Mouse (Mus musculus) kidney, embryonic 14.5 days (tissue): ENCODE measurements around the gene Ankrd13b. TPM values are rescaled to one million over a fixed set of nuclear protein-coding genes. Genes with fewer than 3 reads are reported as not detected.
A peak's percentile ranks its signal among the peaks of the same experiment; 100 is the strongest.

Experiments used
- ATAC-seq: fragments of 200-750 bp; cut with Nextera tagmentation; 2 replicates; pipeline ENCODE4 v1.8.0; 2017; ENCODE audit warnings: moderate number of reproducible peaks, mild to moderate bottlenecking, moderate TSS enrichment, moderate library complexity; ENCODE audit not compliant: low FRiP score, low TSS enrichment
- H3K27ac ChIP-seq: fragments of 300-500 bp; sonication (generic); 2 replicates; pipeline ENCODE4 v1.5.1; 2014; ENCODE audit warnings: low read depth, mild to moderate bottlenecking, low read length, moderate library complexity, mixed read lengths
- H3K27me3 ChIP-seq: fragments of 300-500 bp; sonication (generic); 2 replicates; pipeline ENCODE4 v1.6.1; 2014; ENCODE audit warnings: mild to moderate bottlenecking, low read length; ENCODE audit not compliant: control insufficient read depth, insufficient read depth
- H3K36me3 ChIP-seq: fragments of 300-500 bp; sonication (generic); 2 replicates; pipeline ENCODE4 v1.6.1; 2014; ENCODE audit warnings: low read length, mixed read lengths; ENCODE audit not compliant: control insufficient read depth, insufficient read depth
- H3K4me1 ChIP-seq: fragments of 300-500 bp; sonication (generic); 2 replicates; pipeline ENCODE4 v1.6.1; 2014; ENCODE audit warnings: low read length, mixed read lengths; ENCODE audit not compliant: control insufficient read depth, insufficient read depth
- H3K4me2 ChIP-seq: fragments of 300-500 bp; sonication (generic); replicated peaks from 2 replicates; pipeline ENCODE4 v1.6.1; 2014; ENCODE audit warnings: low read depth, mild to moderate bottlenecking, low read length
- H3K4me3 ChIP-seq: fragments of 300-500 bp; sonication (generic); 2 replicates; pipeline ENCODE4 v1.5.1; 2014; ENCODE audit warnings: mild to moderate bottlenecking, low read length
- H3K9ac ChIP-seq: fragments of 300-500 bp; sonication (generic); 2 replicates; pipeline ENCODE4 v1.6.1; 2014; ENCODE audit warnings: low read depth, mild to moderate bottlenecking, low read length, moderate library complexity
- H3K9me3 ChIP-seq: fragments of 300-500 bp; sonication (generic); 2 replicates; pipeline ENCODE4 v1.6.1; 2016; ENCODE audit warnings: low read length; ENCODE audit not compliant: control insufficient read depth
- WGBS: fragments of 180-500 bp; shearing (Covaris S2); extraction: QIAGEN DNeasy Blood & Tissue Kit; methylation state at CpG from one replicate; pipeline ENCODE4 v1.1.7; 2014; 5-methylcytosine and 5-hydroxymethylcytosine counted together
- polyA plus RNA-seq: library from polyadenylated mRNA; unstranded; fragments of >200 nt; fragmentation: Nextera tagmentation; extraction: Ambion mirVana; gene quantifications from 2 replicates; pipeline ENCODE4 v1.2.1, GENCODE M21; 2014

Gene Ankrd13b
- polyA plus RNA-seq, 1 experiment from 2014 or later, result 8.6 TPM

DNA sequence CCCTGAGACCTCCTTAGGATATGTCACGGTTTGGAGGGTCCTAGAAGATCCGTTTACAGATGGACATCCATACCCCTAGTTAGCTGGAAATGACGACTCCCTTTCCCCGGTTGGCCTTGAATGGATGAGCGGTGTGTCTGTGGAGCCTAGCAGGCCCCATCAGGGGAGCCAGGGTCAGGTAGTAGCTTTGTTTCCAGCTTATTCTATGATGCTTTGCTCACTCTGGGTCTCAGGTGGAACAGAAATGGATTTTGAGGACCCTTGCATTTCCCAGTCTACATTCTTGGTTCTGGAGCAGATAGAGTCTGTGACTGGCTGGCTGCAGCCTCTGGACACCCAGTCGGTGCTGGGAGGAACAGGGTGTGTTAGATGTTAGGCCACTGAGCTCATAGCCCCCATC is 5.3 kb upstream of the Ankrd13b start:
- WGBS, result 59% methylated on average over 6 of the region's 6 CpGs
- H3K4me1 ChIP-seq, result peaks cover 57% of the 10 kb centered on the region
- H3K9ac ChIP-seq, result peak overlapping the region; percentile 93; the same call in 1 of the 2 replicates
- H3K27ac ChIP-seq, result no peak overlapping the region
- H3K4me3 ChIP-seq, result peak overlapping the region; percentile 89; the same call in 1 of the 2 replicates
- no peak for ATAC-seq
- no peaks in the 10 kb centered on the region for H3K27me3 ChIP-seq
- peak overlapping the region; percentile 95 for H3K4me2 ChIP-seq
- H3K36me3 ChIP-seq, result peaks cover 9% of the 10 kb centered on the region; the same call in 1 of the 2 replicates
- H3K9me3 ChIP-seq, result no peaks in the 10 kb centered on the region

GRCm38 (mm10) chr11:77494344-77494676 is 4.8 kb upstream of the Ankrd13b start:
- Histone ChIP-seq H3K27me3 (no peaks in the 10 kb centered on the region), H3K9me3 (no peaks in the 10 kb centered on the region), H3K9ac (peak overlapping the region; percentile 93), H3K4me2 (peak overlapping the region; percentile 95), H3K4me3 (peak overlapping the region; percentile 89), H3K4me1 (peaks cover 57% of the 10 kb centered on the region), H3K27ac (peak overlapping the region; percentile 82), H3K36me3 (peaks cover 4% of the 10 kb centered on the region; the same call in 1 of the 2 replicates)
- ATAC-seq, result no peak
- WGBS, result 26% methylated on average over 4 of the region's 4 CpGs

- Histone ChIP-seq H3K9me3 (no peaks in the 10 kb centered on the region), H3K27me3 (no peaks in the 10 kb centered on the region), H3K4me1 (peaks cover 59% of the 10 kb centered on the region), H3K27ac (peak within 1 kb of the TSS; percentile 87), H3K4me2 (peak within 1 kb of the TSS; percentile 95), H3K36me3 (0 out of 2 replicates have a peak, but pooled peaks cover under 1% of the 10 kb centered on the region), H3K4me3 (peak within 1 kb of the TSS; percentile 89), H3K9ac (peak within 1 kb of the TSS; percentile 93)
- no peak for ATAC-seq
- WGBS, result 2% methylated on average over 40 of the region's 74 CpGs
These were observed 4.2 kb upstream of the Ankrd13b start, which contains the start of gene Git1 for GRCm38 (mm10) chr11:77493512-77494343. Git1 (plus strand) TSS chr11:77493562.

GRCm38 (mm10) chr11:77492911-77493332 is 3.4 kb upstream of the Ankrd13b start:
- whole genome bisulfite sequencing, result under 1% methylated on average over 27 of the region's 32 CpGs
- Histone ChIP-seq H3K4me3 (peak overlapping the region; percentile 89), H3K27me3 (no peaks in the 10 kb centered on the region), H3K27ac (peak overlapping the region; percentile 78), H3K4me1 (peaks cover 60% of the 10 kb centered on the region), H3K4me2 (peak overlapping the region; percentile 95), H3K9me3 (no peaks in the 10 kb centered on the region), H3K9ac (peak overlapping the region; percentile 93), H3K36me3 (no peaks in the 10 kb centered on the region)
- peak; percentile 73 for ATAC-seq

DNA sequence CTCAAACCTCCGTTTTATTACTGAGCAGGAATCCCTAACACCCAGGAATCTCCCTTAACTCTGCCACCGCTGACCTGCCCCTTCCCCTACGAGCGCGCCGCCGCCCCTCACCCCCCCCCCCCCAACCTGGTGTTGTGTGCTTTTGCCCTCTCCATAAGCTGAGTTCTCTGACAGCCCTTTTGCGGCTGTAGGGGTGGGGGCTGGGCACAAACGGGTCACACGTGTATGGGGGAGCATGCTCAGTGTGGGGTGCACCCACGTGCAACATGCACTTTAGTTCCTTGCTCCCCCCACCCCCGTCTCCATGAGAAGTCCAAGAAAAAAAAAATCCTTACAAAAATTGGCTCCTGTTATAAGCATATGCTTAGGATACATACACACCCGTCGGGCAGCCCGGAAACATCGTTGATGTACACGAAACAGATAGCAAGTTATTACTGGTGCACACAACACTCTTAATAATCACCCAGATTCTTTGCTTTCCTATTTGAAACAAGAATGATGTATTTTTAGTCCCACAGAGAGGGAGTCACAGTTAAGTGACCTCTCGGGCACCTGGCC is 2.9 kb upstream of the Ankrd13b start:
- Histone ChIP-seq H3K4me3 (peak overlapping the region; percentile 89), H3K36me3 (no peaks in the 10 kb centered on the region), H3K4me2 (peak overlapping the region; percentile 95), H3K27me3 (no peaks in the 10 kb centered on the region), H3K9me3 (no peaks in the 10 kb centered on the region), H3K9ac (peak overlapping the region; percentile 93), H3K27ac (peak overlapping the region; percentile 87), H3K4me1 (peaks cover 55% of the 10 kb centered on the region)
- under 1% methylated on average over 17 of the region's 18 CpGs for WGBS
- ATAC-seq, result no peak

DNA sequence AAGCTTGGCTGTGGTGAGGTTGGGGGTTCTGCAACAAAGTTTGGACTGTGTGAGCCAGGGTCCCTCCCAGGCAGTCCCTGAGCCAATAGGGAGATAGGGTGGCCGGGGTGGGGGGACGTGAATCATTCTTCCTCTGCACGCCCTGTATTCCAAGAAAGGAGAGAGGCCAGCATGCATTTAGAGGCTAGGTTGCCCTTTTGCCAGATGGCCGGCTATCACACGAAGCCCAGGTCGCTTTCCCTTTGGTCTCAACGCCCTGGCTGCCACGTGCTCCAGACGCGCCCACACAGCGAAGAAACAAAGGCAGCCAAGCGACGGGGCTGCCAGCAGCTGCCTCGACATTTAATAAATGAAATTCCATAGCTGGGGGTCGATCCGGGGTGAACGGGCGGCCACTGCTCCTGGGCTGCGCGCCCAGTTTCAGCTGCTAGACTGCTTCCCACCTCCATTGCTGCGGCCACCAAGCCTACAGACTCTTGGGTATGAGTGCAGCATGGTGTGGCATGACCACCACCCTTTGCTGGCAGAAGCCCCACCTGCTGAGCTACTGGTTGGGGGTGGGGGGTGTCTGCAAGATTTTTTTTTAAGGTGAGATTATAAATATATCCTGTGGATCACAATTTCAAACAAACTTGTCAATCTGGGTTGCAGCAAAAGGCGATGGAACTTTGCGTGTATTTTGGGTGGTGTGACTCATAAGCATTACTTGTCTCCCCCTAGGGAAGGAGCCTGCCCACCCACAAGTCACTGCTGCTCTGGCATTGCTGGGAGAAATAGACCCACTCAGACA is 2.2 kb upstream of the Ankrd13b start:
- Histone ChIP-seq H3K4me2 (peak overlapping the region; percentile 95), H3K4me1 (peaks cover 49% of the 10 kb centered on the region), H3K27me3 (no peaks in the 10 kb centered on the region), H3K36me3 (no peaks in the 10 kb centered on the region), H3K4me3 (peak overlapping the region; percentile 89), H3K27ac (peak overlapping the region; percentile 87), H3K9me3 (no peaks in the 10 kb centered on the region), H3K9ac (peak overlapping the region; percentile 93)
- 0% methylated on average over 23 of the region's 23 CpGs for WGBS
- ATAC-seq, result peak; percentile 75

- peak overlapping the region; percentile 95 for H3K4me2 ChIP-seq
- peak; percentile 75 for ATAC-seq
- H3K9me3 ChIP-seq, result no peaks in the 10 kb centered on the region
- under 1% methylated on average over 13 of the region's 13 CpGs for WGBS
- peak overlapping the region; percentile 89 for H3K4me3 ChIP-seq
- no peaks in the 10 kb centered on the region for H3K27me3 ChIP-seq
- peak overlapping the region; percentile 93; the same call in 1 of the 2 replicates for H3K9ac ChIP-seq
- peak overlapping the region; percentile 87 for H3K27ac ChIP-seq
- peaks cover 46% of the 10 kb centered on the region for H3K4me1 ChIP-seq
- no peaks in the 10 kb centered on the region for H3K36me3 ChIP-seq
These were observed 1.6 kb upstream of the Ankrd13b start for GRCm38 (mm10) chr11:77491123-77491501.

GRCm38 (mm10) chr11:77490451-77490850 is 973 bp upstream of the Ankrd13b start:
- no peak for ATAC-seq
- H3K27ac ChIP-seq, result no peak overlapping the region
- no peak overlapping the region for H3K4me3 ChIP-seq
- H3K9ac ChIP-seq, result peak overlapping the region; percentile 87; the same call in 1 of the 2 replicates
- WGBS, result 72% methylated on average over 6 of the region's 6 CpGs
- peak overlapping the region; percentile 96 for H3K4me2 ChIP-seq
- no peaks in the 10 kb centered on the region for H3K36me3 ChIP-seq
- H3K9me3 ChIP-seq, result no peaks in the 10 kb centered on the region
- H3K4me1 ChIP-seq, result peaks cover 44% of the 10 kb centered on the region
- no peaks in the 10 kb centered on the region for H3K27me3 ChIP-seq
